Mouse (Mus musculus) G1E (cell line): ENCODE measurements at regions not wholly inside any gene's neighbourhood (a gene's known extent, or its start where the extent isn't known, plus 50 kb on each side); places are given as distances from the start of the nearest gene placed in this dataset.

Experiments
- ATAC-seq: 2 replicates; pipeline ENCODE4 v1.8.0; 2016; ENCODE audit warnings: mild to moderate bottlenecking; ENCODE audit not compliant: insufficient number of reproducible peaks, poor library complexity, low FRiP score, severe bottlenecking; ENCODE audit errors: extremely low read depth
- DNase-seq: peaks from one replicate; pipeline ENCODE4 v3.0.0; 2012; ENCODE audit warnings: low spot score
- H3K27me3 ChIP-seq: 2 replicates; pipeline ENCODE4 v1.6.1; 2012; ENCODE audit warnings: mild to moderate bottlenecking, low read length, inconsistent platforms; ENCODE audit not compliant: insufficient read depth
- H3K36me3 ChIP-seq: replicated peaks from 2 replicates; pipeline ENCODE3; 2012; ENCODE audit warnings: mild to moderate bottlenecking, inconsistent platforms
- H3K4me1 ChIP-seq: 2 replicates; pipeline ENCODE4 v1.6.1; 2012; ENCODE audit warnings: low read depth, low read length, inconsistent platforms, mixed read lengths; ENCODE audit not compliant: insufficient read depth
- H3K4me3 ChIP-seq: 2 replicates; pipeline ENCODE4 v1.5.1; 2012; ENCODE audit warnings: low read depth, mild to moderate bottlenecking, inconsistent platforms, low read length, moderate library complexity, mixed read lengths
- H3K9me3 ChIP-seq: replicated peaks from 2 replicates; pipeline ENCODE4 v1.6.1; 2012; ENCODE audit warnings: inconsistent platforms
- CTCF ChIP-seq: IDR thresholded peaks from 2 replicates; pipeline ENCODE4 v1.5.1; 2012; ENCODE audit warnings: low read depth, low read length, inconsistent platforms, mixed read lengths
- GATA1 ChIP-seq: IDR thresholded peaks from 2 replicates; pipeline ENCODE4 v1.6.1; 2012; ENCODE audit warnings: borderline replicate concordance, low read length, inconsistent platforms, mixed read lengths
- GATA2 ChIP-seq: IDR thresholded peaks from 2 replicates; pipeline ENCODE4 v1.6.1; 2012; ENCODE audit warnings: low read depth, low read length, inconsistent platforms, borderline replicate concordance
- POLR2AphosphoS5 ChIP-seq: IDR thresholded peaks from 2 replicates; pipeline ENCODE4 v1.6.1; 2012; ENCODE audit warnings: low read depth, low read length, inconsistent platforms; ENCODE audit not compliant: insufficient replicate concordance
- TAL1 ChIP-seq: conservative IDR thresholded peaks from 2 replicates; pipeline ENCODE4 v1.6.1; 2012; ENCODE audit warnings: low read depth, low read length, inconsistent platforms, mixed read lengths

GRCm38 (mm10) chr7:145107575-145108170, 100.2 kb downstream of the 1810010D01Rik start:
- no peaks in the 10 kb centered on the region for H3K36me3 ChIP-seq
- H3K4me3 ChIP-seq: no peak overlapping the region
- ATAC-seq (no peak), DNase-seq (no peak)
- TF ChIP-seq GATA1 (no peak), GATA2 (no peak), POLR2AphosphoS5 (no peak), TAL1 (no peak), CTCF (no peak)
- H3K4me1 ChIP-seq: no peaks in the 10 kb centered on the region
- no peaks in the 10 kb centered on the region for H3K9me3 ChIP-seq
- H3K27me3 ChIP-seq: peaks cover 8% of the 10 kb centered on the region; the same call in 1 of the 2 replicates

GRCm38 (mm10) chr7:145106494-145106849, 101.4 kb downstream of the 1810010D01Rik start:
- Histone ChIP-seq H3K4me1 (no peaks in the 10 kb centered on the region), H3K27me3 (peaks cover 7% of the 10 kb centered on the region; the same call in 1 of the 2 replicates), H3K9me3 (no peaks in the 10 kb centered on the region), H3K36me3 (no peaks in the 10 kb centered on the region), H3K4me3 (no peak overlapping the region)
- ATAC-seq: no peak
- TF ChIP-seq TAL1 (no peak), GATA2 (no peak), POLR2AphosphoS5 (no peak), GATA1 (no peak), CTCF (no peak)
- DNase-seq: no peak

DNA sequence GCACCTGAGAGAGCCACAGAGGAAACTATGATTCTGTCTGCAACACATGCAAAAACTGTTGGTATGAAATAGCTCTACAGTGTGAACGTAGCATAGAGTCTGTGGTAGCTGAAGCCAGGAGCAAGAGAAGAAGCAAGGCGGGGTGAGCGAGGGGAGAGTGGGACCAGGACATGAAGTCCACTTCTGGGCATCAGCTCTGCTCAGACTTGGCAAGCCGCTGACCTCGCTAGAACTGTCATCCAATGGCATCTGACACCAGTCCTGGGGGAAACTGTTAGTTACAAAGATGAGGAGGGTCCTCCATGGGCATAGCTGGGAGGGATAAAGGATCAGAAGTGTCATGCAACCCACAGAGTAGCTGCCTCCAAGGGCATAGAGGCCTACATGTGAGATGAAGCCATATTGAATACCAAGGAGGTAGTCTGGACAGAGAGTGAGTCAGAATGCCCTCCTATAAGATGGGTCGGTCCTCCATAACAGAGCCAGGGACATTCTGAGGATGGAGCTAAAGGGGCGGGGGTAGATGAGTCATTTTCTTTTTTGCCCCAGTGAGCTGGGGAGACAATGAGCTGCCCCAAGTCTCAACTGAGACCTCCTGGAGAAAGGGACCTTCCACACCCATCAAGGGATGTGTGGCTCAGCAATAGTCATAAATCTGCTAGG, 102.0 kb downstream of the 1810010D01Rik start:
- ATAC-seq (no peak), DNase-seq (no peak)
- no peak overlapping the region for H3K4me3 ChIP-seq
- no peaks in the 10 kb centered on the region for H3K36me3 ChIP-seq
- H3K27me3 ChIP-seq: peaks cover 6% of the 10 kb centered on the region; the same call in 1 of the 2 replicates
- no peaks in the 10 kb centered on the region for H3K9me3 ChIP-seq
- H3K4me1 ChIP-seq: no peaks in the 10 kb centered on the region
- TF ChIP-seq CTCF: no peak
- no peak for TF ChIP-seq GATA2
- TF ChIP-seq POLR2AphosphoS5: no peak
- TF ChIP-seq TAL1: no peak
- no peak for TF ChIP-seq GATA1

- no peaks in the 10 kb centered on the region for H3K36me3 ChIP-seq
- no peak overlapping the region for H3K4me3 ChIP-seq
- ATAC-seq (no peak), DNase-seq (no peak)
- peaks cover 6% of the 10 kb centered on the region for H3K27me3 ChIP-seq
- no peaks in the 10 kb centered on the region for H3K4me1 ChIP-seq
- TF ChIP-seq GATA2 (no peak), CTCF (no peak), POLR2AphosphoS5 (no peak), GATA1 (no peak), TAL1 (no peak)
- no peaks in the 10 kb centered on the region for H3K9me3 ChIP-seq
These were observed 105.2 kb downstream of the 1810010D01Rik start for GRCm38 (mm10) chr7:145102692-145103091.

GRCm38 (mm10) chr7:145102216-145102615, 105.7 kb downstream of the 1810010D01Rik start:
- Histone ChIP-seq H3K27me3 (peaks cover 6% of the 10 kb centered on the region), H3K36me3 (no peaks in the 10 kb centered on the region), H3K9me3 (no peaks in the 10 kb centered on the region), H3K4me1 (no peaks in the 10 kb centered on the region), H3K4me3 (no peak overlapping the region)
- DNase-seq (no peak), ATAC-seq (no peak)
- TF ChIP-seq TAL1: no peak
- TF ChIP-seq CTCF: no peak
- TF ChIP-seq GATA2: no peak
- TF ChIP-seq POLR2AphosphoS5: no peak
- no peak for TF ChIP-seq GATA1

DNA sequence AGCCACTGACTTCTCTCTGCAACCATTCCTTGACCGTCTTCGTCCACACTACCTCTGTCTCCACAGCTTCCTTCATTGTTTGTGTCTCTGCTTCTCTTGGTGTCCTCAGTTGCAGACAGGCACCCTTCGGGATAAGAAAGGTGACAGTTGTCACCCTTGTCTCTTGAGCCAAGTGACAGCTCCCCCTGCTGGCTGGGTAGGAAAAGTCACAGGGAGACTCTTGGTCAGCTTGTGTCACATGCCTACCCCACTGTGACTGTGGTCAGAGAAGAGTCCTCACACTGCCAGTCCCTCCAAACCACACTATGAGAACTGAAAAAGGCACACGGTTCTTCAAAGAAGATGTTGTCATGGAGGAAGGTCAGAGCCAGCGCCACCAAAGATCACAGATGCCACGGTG, 109.6 kb downstream of the 1810010D01Rik start:
- ATAC-seq: no peak
- Histone ChIP-seq H3K4me1 (no peaks in the 10 kb centered on the region), H3K36me3 (no peaks in the 10 kb centered on the region), H3K4me3 (no peak overlapping the region), H3K9me3 (no peaks in the 10 kb centered on the region), H3K27me3 (peaks cover 10% of the 10 kb centered on the region)
- TF ChIP-seq TAL1 (no peak), CTCF (peak; percentile 51)
- DNase-seq: no peak
